Mouse (Mus musculus) monocyte, adult 2 months (primary cell): ENCODE measurements at regions not wholly inside any gene's neighbourhood (a gene's known extent, or its start where the extent isn't known, plus 50 kb on each side); places are given as distances from the start of the nearest gene placed in this dataset.

Experiments
- DNase-seq, 2 experiments: peaks; one replicate each; pipeline ENCODE4 v3.0.0; 2022; ENCODE audit warnings: low spot score in 2 of 2, low read depth in 1 of 2

DNA sequence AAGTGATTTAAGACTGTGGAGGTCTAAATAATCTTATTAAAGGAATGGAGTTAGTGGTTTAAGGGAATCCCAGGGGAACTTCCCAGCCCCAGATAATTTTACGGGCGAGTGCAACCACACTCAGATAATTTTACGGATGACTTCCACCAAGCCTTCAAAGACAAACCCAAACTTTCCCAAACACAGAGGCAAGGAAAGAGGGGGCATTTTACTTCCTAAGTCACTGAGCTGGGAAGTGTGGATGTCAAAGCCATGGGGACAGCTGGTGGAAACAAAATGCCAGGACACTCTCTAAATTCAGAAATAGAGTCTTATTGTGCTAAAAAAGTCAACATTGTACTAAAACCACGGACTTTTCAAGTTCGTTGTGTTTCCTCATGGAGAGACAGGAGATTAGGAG, 227.9 kb upstream of the BB014433 start:
- no peak for DNase-seq

DNA sequence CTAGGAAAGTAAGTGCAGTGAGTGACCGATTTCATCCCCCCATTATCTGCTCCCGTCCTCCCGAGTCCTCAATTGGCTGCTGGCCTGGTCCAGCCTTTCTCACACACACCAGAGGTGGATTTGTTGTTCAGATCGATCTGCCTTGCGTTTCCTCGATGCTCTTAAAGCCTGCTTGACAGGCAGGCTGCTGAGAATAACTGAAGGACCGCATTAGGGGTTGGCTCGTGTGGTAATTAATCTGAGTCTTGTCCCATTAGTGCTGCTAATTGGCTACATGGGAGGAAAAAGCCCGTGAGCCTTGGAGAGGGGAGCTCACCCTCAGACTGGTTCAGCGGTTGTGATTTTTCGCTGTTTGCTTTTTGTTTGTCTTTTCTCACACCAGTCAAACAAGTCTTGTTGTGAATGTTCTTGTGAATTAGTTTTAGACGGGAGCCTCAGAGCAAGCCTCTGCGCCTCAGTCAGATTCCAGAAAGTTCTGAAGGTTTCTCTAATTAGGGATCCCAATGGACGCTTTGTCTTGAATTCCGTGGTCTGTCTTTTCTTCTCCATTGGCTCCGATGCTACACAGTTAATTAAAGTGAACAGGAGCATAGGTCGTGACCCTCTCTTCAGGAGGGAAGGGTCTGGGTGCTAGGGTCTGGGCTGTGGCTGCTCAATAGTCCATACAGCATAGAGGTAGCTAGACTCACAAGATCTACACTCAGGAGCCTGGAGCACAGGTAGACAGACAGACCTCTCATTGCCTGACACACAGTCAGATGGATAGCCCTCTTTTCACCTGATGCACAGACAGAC, 226.1 kb upstream of the BB014433 start:
- DNase-seq = no peak

DNA sequence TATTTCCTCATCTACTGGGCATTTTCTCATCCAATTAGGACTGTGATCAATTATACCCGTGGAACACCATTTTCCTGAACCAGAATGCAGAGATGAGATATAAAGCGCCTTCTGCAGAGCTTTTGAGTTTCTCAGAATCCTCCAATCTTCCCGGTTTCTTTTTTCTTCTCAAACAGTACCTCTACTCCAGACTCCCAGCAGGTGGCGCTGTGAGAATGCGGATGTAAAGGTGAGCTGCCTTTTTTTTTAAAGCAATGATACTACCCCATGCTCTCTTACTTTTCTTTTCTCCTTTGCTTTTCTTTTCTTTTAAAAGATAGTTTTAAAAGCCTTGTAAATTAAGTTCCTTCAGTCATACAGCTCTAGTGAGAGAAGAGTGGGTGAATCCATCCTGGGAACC, 224.4 kb upstream of the BB014433 start:
- no peak for DNase-seq

DNA sequence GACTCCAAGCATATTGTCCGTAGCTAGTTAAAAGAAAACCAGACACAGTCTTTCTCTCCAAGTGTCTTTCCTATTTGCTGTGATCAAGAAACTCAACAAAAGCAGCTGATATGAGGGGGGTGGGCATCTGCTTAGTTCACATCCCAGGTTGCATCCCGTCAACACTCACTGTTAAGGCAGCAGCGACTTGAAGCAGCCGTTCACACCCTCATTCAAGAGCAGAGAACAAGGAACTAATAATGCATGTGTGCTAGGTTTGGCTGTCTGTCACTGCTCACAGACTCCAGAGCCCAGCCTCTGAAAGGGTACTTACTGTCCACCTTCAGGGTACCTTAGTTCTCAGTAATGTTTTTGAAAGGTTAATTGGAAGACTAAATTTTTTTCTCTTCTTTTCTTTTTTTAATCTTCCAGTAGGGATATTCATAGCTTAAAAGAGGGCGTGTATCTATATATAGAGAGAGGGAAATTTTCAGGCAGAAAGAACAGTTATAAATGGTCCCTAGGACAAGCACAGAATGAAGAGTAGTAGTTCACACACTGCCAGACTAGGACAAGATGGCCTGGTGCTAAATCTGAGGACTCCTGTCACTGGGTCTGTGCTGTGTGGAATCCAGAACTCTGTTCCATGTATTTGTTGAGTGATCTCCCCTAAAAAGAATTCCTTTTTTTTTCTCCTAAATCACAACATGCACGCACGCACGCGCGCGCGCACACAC, 199.1 kb upstream of the BB014433 start:
- DNase-seq = no peak

DNA sequence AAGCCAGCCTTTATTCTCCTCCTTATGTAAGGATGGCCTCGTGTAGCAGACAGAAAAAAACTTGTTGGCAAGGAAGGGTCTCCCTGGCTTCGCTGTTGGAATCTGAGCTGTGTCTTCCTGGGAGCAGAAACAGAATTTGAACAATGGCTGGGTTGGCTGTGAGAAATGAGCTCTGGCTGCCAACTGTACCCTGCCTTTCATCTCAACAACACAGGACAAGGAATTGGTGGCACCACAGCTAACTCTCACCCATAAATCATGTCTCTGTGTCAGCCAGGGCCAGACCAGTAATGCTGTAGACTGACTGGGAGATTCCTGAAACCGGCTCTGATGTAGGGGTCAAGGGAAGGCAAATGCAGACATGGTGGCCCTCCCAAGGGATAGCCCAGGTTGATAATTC, 189.5 kb upstream of the BB014433 start:
- no peak for DNase-seq

DNA sequence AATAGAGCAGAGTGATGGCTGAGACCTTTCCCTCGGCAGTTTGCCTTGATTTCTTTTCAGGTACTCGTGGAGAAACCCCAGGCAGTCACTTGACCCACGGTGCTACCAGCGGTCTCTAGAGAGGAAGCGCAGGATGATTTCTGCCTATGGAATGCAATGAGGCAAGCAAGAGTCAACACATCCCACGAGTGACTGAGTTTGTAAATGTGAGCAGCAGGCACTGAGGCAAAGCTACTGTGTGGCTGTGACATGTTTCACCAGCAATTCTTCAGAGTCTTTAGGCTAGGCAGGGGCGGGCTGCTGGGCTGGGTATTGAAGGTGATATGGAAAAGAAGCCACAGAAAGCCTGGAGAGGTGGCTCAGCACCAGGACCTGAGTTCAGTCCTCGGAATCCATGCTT, 187.4 kb upstream of the BB014433 start:
- no peak for DNase-seq

DNA sequence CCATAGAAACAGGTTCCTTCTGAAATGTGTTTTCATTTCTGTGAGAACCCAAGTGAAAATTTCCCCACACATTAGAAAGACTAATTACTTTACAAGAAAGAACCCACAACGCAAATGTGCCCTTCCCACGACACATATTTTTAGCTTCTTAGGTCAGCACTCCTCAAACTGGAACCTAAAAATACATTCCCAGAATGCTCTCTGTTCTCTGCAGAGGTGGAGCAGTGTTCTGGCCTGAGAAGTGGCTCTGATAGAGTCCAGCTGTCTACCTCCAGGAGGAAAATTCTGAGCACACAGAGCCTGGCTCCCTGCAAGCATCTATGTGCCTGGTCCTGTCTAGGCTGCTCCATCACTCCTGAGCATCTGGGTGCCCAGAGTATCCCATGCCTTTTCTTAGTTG, 184.3 kb upstream of the BB014433 start:
- no peak for DNase-seq

DNA sequence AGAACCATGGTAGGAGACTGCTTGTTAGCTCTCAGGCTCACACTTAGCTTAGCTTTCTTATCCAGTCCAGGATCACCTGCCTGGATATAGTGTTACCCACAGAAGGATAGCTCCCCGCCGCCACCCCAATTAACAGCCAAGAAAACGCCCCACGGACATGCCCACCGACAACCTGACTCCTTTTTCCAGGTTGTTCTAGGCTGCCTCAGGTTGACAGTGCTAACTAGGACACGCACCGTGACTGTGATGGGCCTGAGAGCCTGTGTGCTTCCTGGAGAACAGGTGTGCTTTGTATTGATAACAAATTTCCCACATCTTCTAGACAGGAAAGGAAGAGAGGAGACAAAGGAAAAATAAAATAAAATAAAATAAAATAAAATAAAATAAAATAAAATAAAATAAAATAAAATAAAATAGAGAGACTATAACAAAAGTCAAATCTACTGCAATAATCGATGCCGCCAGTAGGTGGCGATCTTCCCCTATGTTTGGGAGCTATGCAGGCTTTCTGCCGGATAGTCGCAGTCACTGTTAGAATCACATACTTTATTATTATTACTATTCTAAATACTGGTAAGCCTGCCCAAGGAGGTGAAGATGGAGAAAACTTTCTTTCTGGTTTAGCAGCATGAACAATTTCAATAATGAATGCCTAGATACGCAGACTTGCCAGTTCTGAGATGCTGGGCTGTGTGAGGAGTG, 175.5 kb upstream of the BB014433 start:
- DNase-seq = no peak

DNA sequence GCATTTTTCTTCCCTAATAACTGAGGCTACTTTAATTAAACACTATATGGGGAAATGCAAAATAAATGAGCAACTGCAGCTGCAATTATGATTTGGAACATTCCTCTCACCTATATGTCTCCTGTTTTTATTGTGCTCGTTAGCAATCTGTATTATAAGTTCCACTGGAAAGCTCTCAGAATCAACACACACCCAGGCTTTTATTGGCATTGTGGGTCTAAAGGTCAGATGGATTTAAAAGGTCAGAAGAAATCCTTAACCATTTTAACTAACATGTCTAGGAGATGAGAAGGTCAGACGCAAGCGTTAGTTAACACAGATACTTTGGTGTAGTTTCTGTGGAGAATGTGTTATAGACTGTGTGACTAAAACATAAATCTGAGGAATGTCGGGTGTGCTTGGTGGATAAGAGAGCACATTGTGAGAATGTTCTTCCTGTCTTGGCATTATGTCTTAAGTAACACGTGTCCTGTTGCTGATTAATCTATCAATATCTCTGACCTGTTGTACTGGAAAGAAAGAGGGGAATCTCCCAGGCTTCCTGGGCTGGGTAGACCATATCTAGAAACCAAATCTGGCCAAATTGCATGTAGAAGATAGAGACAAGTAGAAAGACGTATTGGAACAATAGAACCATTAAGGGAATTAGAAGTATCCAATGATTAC, 164.1 kb upstream of the BB014433 start:
- no peak for DNase-seq

DNA sequence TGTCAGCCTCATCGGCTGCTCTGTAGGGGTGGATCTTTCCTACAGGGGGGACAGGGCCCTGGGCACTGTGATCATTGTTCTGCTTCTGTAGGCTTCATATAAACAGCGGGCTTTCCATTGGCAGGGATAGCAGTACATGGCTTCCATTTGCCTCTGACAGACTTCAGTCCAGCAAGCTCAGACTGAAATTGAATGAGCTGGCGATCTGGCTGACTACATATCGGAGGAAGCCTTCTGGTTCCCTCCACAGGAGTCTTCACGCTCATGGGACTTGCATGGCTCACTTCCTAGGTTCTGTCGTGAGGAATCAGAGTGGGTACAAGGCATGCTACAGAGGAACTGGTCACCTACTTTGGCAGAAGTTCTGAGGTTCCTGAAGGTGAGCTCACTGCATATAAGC, 155.7 kb upstream of the BB014433 start:
- no peak for DNase-seq

DNA sequence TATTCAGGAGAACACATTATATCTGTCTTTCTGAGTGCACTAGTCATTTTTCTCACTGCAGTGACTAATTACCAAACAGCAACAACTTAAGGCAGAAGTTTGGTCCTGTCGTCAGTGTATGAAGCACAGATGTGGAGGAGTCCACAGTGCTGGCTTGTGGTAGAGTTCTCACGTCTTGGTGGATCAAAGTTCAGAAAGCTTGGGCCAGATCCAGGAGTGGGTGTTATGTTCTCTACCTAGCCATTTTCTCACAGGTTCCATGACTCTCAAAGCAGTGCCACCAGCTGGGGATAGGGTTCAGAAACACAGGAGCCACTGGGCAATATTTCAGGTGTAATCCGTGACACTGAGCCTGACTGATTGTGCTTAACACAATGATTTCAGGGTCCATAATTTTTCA, 144.8 kb upstream of the BB014433 start:
- DNase-seq = no peak

DNA sequence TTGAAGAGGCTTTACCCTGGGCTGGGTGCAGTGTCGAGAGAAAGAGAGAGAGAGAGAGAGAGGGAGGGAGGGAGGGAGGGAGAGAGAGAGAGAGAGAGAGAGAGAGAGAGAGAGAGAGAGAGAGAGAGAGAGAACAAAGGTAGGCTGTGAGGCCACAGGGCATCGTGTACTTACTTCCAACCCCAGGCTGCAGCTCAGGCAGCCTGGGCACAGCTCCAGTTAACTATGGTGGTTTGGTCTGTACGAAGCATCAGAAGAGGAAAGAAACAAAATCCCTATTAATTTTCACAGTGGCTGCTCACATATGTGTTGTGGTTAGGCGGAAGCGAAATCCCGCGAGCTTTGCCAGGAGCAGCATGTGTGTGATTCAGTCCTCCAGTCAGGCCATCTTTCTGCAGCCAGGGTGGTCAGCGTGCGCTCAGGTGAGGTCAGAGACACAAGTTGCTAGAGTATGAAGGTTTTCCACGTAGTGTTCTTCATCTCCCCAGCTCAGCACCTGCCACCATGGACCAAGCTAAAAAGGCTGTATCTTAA, 143.3 kb upstream of the BB014433 start:
- DNase-seq = no peak
